Mouse (Mus musculus) bone marrow, adult 2 months (tissue): Measurements from ENCODE around the gene Atp8a1.

Source experiments
- CTCF ChIP-seq: fragments of 200-500 bp; IDR thresholded peaks from 2 replicates; pipeline ENCODE4 v1.5.1; 2011; ENCODE audit warnings: low read length, control low read depth; ENCODE audit not compliant: control insufficient read depth, insufficient read depth
- POLR2A ChIP-seq: fragments of 200-500 bp; IDR thresholded peaks from 2 replicates; pipeline ENCODE4 v1.6.1; 2011; ENCODE audit warnings: low read depth, mild to moderate bottlenecking, control low read depth, low read length, borderline replicate concordance; ENCODE audit not compliant: control insufficient read depth

DNA sequence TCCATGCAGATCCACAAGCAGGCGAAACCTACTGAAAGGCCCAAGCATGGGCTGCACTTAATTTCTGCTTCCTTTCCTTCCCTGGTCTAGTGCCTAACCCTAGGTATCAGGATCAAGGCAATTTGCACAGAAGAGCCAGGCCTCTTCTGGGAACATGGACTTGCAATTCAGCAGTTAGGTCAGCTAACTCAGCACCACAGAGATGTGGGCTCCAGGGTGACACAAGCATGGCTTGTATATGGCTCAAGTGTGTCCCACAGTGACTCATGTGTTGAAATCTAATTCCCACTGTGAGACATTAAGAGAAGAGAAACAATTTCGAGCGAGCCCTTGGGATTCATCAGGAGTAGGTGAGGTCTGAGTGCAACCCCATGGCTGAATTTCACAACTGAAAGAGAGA lies 18.9 kb downstream of the Atp8a1 start:
- no peak for TF ChIP-seq POLR2A
- no peak for TF ChIP-seq CTCF
